In genomic region chr2:43695635-43696034, GRCm38 (mm10) we compare ENCODE assay signal across 27 mouse cellular contexts.
"Had no signal": no experiment of that assay in that cellular context is flagged by ENCODE, and none has a peak within 500 bp of the region (broad histone marks: within the 10 kb centered on the region; RNA-seq: fewer than 3 reads in every experiment).

No protein-coding gene starts in this region.

- H3K27me3 ChIP-seq: embryonic facial prominence, embryonic 12.5 days; embryonic facial prominence, embryonic 13.5 days; embryonic facial prominence, embryonic 15.5 days; forebrain, embryonic 15.5 days had no signal

- H3K4me1 ChIP-seq: embryonic facial prominence, embryonic 10.5 days; embryonic facial prominence, embryonic 12.5 days; embryonic facial prominence, embryonic 13.5 days; embryonic facial prominence, embryonic 15.5 days; forebrain, embryonic 10.5 days; heart, embryonic 10.5 days had no signal

- H3K9me3 ChIP-seq: embryonic facial prominence, embryonic 10.5 days; embryonic facial prominence, embryonic 12.5 days; embryonic facial prominence, embryonic 13.5 days; embryonic facial prominence, embryonic 15.5 days; forebrain, embryonic 10.5 days; forebrain, embryonic 15.5 days; heart, embryonic 10.5 days had no signal

- ATAC-seq: forebrain, embryonic 14.5 days; forebrain, embryonic 15.5 days had no signal

- H3K4me3 ChIP-seq: embryonic facial prominence, embryonic 10.5 days; embryonic facial prominence, embryonic 12.5 days; embryonic facial prominence, embryonic 13.5 days; embryonic facial prominence, embryonic 15.5 days; erythroblast, embryonic 14.5 days; forebrain, embryonic 10.5 days; forebrain, embryonic 15.5 days; gastrocnemius, adult 2 months; heart, adult 2 months; heart, embryonic 10.5 days had no signal

- H3K36me3 ChIP-seq: embryonic facial prominence, embryonic 10.5 days; embryonic facial prominence, embryonic 12.5 days; embryonic facial prominence, embryonic 13.5 days; embryonic facial prominence, embryonic 15.5 days; forebrain, embryonic 10.5 days; forebrain, embryonic 15.5 days; heart, embryonic 10.5 days had no signal

- H3K9ac ChIP-seq: embryonic facial prominence, embryonic 12.5 days; embryonic facial prominence, embryonic 13.5 days; embryonic facial prominence, embryonic 15.5 days; forebrain, embryonic 15.5 days had no signal

- H3K27ac ChIP-seq: embryonic facial prominence, embryonic 10.5 days; embryonic facial prominence, embryonic 12.5 days; embryonic facial prominence, embryonic 13.5 days; embryonic facial prominence, embryonic 15.5 days; forebrain, embryonic 10.5 days; forebrain, embryonic 15.5 days; gastrocnemius, adult 2 months; heart, adult 2 months; heart, embryonic 10.5 days had no signal

- H3K4me2 ChIP-seq: embryonic facial prominence, embryonic 12.5 days; embryonic facial prominence, embryonic 13.5 days; embryonic facial prominence, embryonic 15.5 days; forebrain, embryonic 15.5 days; heart, embryonic 11.5 days had no signal

- DNase-seq: cerebellum, adult 2 months; cerebellum, adult 8-10 months; cerebellum, adult 9-10 months; cerebellum, adult 9-11 months; cerebellum, postnatal 10 days; cerebellum, postnatal 14 days; cerebellum, postnatal 25 days; cerebellum, postnatal 36 days; embryo, embryonic 11 days; gastrocnemius, adult 2 months; gastrocnemius, postnatal 10 days; gastrocnemius, postnatal 14 days; gastrocnemius, postnatal 25 days; gastrocnemius, postnatal 36 days; heart, adult 11 months; heart, adult 18-20 months; heart, adult 2 months had no signal
